Mouse (Mus musculus) small intestine, adult 2 months (tissue): ENCODE measurements at regions not wholly inside any gene's neighbourhood (a gene's known extent, or its start where the extent isn't known, plus 50 kb on each side); places are given as distances from the start of the nearest gene placed in this dataset.

ENCODE experiments used
- H3K27ac ChIP-seq: fragments of 200-500 bp; 2 replicates; pipeline ENCODE4 v1.5.1; 2012; ENCODE audit warnings: low read depth, low read length, control low read depth, inconsistent platforms; ENCODE audit not compliant: insufficient read depth
- H3K27me3 ChIP-seq: fragments of 200-500 bp; 2 replicates; pipeline ENCODE4 v1.6.1; 2012; ENCODE audit warnings: mild to moderate bottlenecking, moderate library complexity, low read length, inconsistent platforms; ENCODE audit not compliant: control insufficient read depth, insufficient read depth
- H3K36me3 ChIP-seq: fragments of 200-500 bp; 2 replicates; pipeline ENCODE4 v1.6.1; 2012; ENCODE audit warnings: mild to moderate bottlenecking, low read length, control low read depth, inconsistent platforms; ENCODE audit not compliant: control insufficient read depth, insufficient read depth
- H3K4me1 ChIP-seq: fragments of 200-500 bp; 2 replicates; pipeline ENCODE4 v1.6.1; 2012; ENCODE audit warnings: low read length, inconsistent platforms, mixed read lengths; ENCODE audit not compliant: control insufficient read depth, insufficient read depth, insufficient read length
- H3K4me3 ChIP-seq: fragments of 200-500 bp; 2 replicates; pipeline ENCODE4 v1.5.1; 2012; ENCODE audit warnings: low read depth, mild to moderate bottlenecking, control low read depth, inconsistent platforms, low read length, moderate library complexity
- CTCF ChIP-seq: fragments of 200-500 bp; IDR thresholded peaks from 2 replicates; pipeline ENCODE4 v1.5.1; 2012; ENCODE audit warnings: low read depth, mild to moderate bottlenecking, control low read depth, inconsistent platforms, low read length, moderate library complexity, mixed read lengths; ENCODE audit not compliant: insufficient replicate concordance, insufficient read length; ENCODE audit errors: extremely low read depth
- POLR2A ChIP-seq: fragments of 200-500 bp; IDR thresholded peaks from 2 replicates; pipeline ENCODE4 v1.6.1; 2012; ENCODE audit warnings: low read depth, mild to moderate bottlenecking, control low read depth, inconsistent platforms, low read length, moderate library complexity
- WGBS: fragments of 180-500 bp; shearing (Covaris S2); methylation state at CpG from one replicate; pipeline ENCODE4 v1.1.7; 2018; 5-methylcytosine and 5-hydroxymethylcytosine counted together

- H3K4me3 ChIP-seq: no peak overlapping the region
- 59% methylated on average over 6 of the region's 6 CpGs for WGBS
- H3K27me3 ChIP-seq: no peaks in the 10 kb centered on the region
- no peak overlapping the region for H3K27ac ChIP-seq
- no peaks in the 10 kb centered on the region for H3K36me3 ChIP-seq
- no peaks in the 10 kb centered on the region for H3K4me1 ChIP-seq
- no peak for TF ChIP-seq CTCF
- no peak for TF ChIP-seq POLR2A
These were observed 95.7 kb upstream of the Rbms1 start for GRCm38 (mm10) chr2:61058545-61059235.

- H3K4me3 ChIP-seq: no peak overlapping the region
- H3K4me1 ChIP-seq: no peaks in the 10 kb centered on the region
- no peaks in the 10 kb centered on the region for H3K27me3 ChIP-seq
- no peaks in the 10 kb centered on the region for H3K36me3 ChIP-seq
- no peak for TF ChIP-seq CTCF
- no peak for TF ChIP-seq POLR2A
- no peak overlapping the region for H3K27ac ChIP-seq
- 63% methylated on average over 9 of the region's 9 CpGs for WGBS
These were observed 89.3 kb upstream of the Rbms1 start for GRCm38 (mm10) chr2:61052296-61052695.

DNA sequence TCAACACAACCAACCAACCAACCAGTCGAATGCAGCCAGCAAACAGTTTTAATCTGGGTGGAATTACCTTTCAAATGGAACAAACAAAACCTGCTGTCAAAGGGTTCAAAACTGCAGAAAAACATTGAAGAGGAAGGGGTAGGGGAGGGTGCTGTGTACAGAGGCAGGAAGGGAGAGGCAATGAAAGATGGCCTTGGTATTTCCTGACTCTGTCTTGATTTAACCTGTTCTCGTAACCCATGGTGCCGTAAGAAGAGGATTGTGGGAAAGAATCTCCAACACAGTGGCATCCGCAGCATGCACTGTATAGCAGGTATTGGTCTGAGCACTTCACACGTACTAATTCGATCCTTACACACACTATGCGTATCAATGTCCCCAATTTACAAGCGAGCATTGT lies 88.8 kb upstream of the Rbms1 start:
- Histone ChIP-seq H3K4me1 (no peaks in the 10 kb centered on the region), H3K27me3 (no peaks in the 10 kb centered on the region), H3K36me3 (no peaks in the 10 kb centered on the region), H3K27ac (no peak overlapping the region), H3K4me3 (no peak overlapping the region)
- WGBS: 80% methylated on average over 8 of the region's 8 CpGs
- TF ChIP-seq CTCF (no peak), POLR2A (no peak)

DNA sequence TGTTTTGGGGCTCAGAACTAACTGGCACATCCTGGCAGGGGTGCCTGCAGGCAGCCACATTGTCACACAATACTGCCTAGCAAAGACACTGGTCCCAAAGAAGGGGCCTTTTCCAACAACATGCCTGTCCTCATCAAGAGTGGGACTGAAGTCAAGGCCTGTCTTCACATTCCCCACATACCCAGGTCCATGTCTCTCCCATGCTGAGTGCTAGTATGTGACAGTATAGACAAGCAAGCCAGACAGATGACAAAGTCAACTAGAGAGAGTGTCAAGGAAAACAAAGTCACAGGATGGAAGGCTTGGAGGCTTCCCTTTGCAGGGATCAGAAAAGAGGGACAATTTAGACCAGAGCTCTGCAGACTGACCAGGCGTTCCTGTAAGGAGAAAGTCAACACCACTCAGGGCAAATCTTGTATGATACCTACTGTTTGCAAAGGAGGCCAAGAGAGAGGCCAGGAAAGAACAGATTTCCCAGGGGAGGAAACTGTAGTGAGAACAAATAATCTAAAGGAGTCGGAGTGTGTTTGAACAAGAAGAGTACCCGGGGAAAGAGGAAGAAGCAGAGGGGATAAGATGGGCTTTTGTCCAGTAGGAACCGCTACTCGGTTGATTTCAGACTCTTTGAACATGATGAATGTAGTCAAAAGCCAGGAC lies 83.2 kb upstream of the Rbms1 start:
- Histone ChIP-seq H3K27ac (no peak overlapping the region), H3K4me1 (no peaks in the 10 kb centered on the region), H3K27me3 (no peaks in the 10 kb centered on the region), H3K36me3 (no peaks in the 10 kb centered on the region), H3K4me3 (no peak overlapping the region)
- WGBS: 66% methylated on average over 5 of the region's 5 CpGs
- TF ChIP-seq CTCF (no peak), POLR2A (no peak)

GRCm38 (mm10) chr2:61045467-61045866 lies 82.5 kb upstream of the Rbms1 start:
- Histone ChIP-seq H3K27me3 (no peaks in the 10 kb centered on the region), H3K4me3 (no peak overlapping the region), H3K27ac (no peak overlapping the region), H3K4me1 (no peaks in the 10 kb centered on the region), H3K36me3 (no peaks in the 10 kb centered on the region)
- TF ChIP-seq CTCF (no peak), POLR2A (no peak)
- WGBS: 83% methylated on average over 6 of the region's 6 CpGs

DNA sequence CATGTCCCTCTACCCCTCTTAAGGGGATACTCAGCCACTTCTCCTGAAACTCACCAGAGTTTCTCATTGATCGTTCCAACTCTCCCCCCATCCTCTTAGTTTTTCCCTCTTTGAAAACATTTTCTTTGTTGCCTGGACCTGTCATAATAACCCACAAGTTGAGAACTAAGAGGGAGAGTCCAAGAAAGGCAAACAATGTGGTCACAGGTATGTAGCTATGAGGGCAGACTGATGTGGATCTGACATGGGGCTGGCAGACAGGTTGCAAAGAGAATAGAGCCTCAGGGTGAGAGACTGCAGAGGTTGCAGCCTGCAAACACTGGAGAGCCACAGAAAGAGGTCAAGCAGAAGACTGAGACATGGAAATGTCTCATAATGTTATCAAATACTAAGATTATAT lies 69.9 kb upstream of the Rbms1 start:
- Histone ChIP-seq H3K36me3 (no peaks in the 10 kb centered on the region), H3K27me3 (no peaks in the 10 kb centered on the region), H3K4me3 (no peak overlapping the region), H3K27ac (no peak overlapping the region), H3K4me1 (no peaks in the 10 kb centered on the region)
- WGBS: 91% methylated on average over 1 of the region's 1 CpGs
- TF ChIP-seq CTCF: no peak
- no peak for TF ChIP-seq POLR2A

DNA sequence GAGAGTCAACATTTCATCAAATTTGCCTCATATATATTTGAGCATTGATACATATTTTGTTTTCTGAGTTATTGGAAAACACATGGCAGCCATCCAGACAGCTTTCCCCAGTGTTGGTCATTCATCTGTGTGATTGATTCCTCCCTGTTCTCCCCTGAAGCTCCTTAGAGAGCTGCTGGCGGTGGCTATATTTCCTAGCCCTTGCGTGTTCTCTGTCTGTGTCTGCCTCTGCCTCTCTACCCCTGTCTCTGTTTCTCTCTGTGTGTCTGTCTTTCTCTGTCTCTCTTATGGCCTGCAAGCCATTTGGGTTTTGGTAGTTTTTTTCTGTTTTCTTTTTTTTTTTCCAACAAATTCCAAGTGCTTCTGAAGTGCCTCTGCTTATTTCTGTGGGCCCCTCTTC lies 66.7 kb upstream of the Rbms1 start:
- Histone ChIP-seq H3K27ac (no peak overlapping the region), H3K4me1 (no peaks in the 10 kb centered on the region), H3K36me3 (no peaks in the 10 kb centered on the region), H3K27me3 (no peaks in the 10 kb centered on the region), H3K4me3 (no peak overlapping the region)
- TF ChIP-seq CTCF (no peak), POLR2A (no peak)
- WGBS: 96% methylated on average over 2 of the region's 2 CpGs
